Mouse (Mus musculus) kidney, adult 2 months (tissue): Measurements from ENCODE around the gene E330009J07Rik.

ENCODE experiments used
- CTCF ChIP-seq: fragments of 200-500 bp; conservative IDR thresholded peaks from 2 replicates; pipeline ENCODE4 v1.5.1; 2011; ENCODE audit warnings: low read depth, mild to moderate bottlenecking, control low read depth, low read length, moderate library complexity, mixed read lengths; ENCODE audit not compliant: insufficient read depth, insufficient read length
- POLR2A ChIP-seq: fragments of 200-500 bp; IDR thresholded peaks from one replicate; pipeline ENCODE4 v1.6.1; 2011; ENCODE audit warnings: low read depth, low read length, control low read depth

DNA sequence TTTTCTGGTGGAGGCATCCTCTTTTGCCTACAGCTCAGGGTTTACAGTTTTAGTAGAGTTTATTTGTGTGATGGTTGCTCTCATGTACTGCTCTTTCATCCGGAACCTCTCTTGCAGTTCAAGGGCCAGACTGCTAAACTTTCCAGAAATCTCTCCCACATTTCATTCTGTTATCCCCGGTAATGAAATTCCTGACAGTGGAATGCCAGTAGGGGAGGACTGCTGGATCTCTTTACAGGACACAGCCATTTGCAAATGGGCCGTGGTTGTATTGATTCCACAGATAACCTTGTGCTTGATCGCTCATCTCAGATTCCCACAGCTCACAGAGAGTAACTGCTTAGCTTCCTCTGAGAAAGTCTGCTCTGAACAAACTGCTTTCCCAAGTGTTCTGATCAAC lies 54.0 kb downstream of the E330009J07Rik start:
- TF ChIP-seq CTCF (no peak), POLR2A (no peak)
